Mouse (Mus musculus): ENCODE data around the gene Apbb1. TPM values are rescaled to one million over a fixed set of nuclear protein-coding genes. Genes with fewer than 3 reads are reported as not detected.
A peak's percentile ranks its signal among the peaks of the same experiment; 100 is the strongest.

The Apbb1 gene
- polyA plus RNA-seq, 1 experiment: 0.52 TPM

- Histone ChIP-seq H3K27ac (ENCODE audit: insufficient read depth, low read depth, low read length) (no peak overlapping the region), H3K4me3 (ENCODE audit: insufficient read depth, low read length) (no peak overlapping the region), H3K4me1 (ENCODE audit: control insufficient read depth, insufficient read depth, low read length) (peaks cover 17% of the 10 kb centered on the region)
- TF ChIP-seq POLR2A (IDR thresholded peaks at IDR 0.05; ENCODE audit: borderline replicate concordance, low read depth, low read length) (no peak), CTCF (IDR thresholded peaks at IDR 0.05; ENCODE audit: low read depth, low read length) (no peak)
Measured at GRCm38 (mm10) chr7:105611767-105612166, 30.3 kb upstream of the Apbb1 start.

GRCm38 (mm10) chr7:105608467-105608866 is 27.0 kb upstream of the Apbb1 start:
- H3K27ac ChIP-seq (ENCODE audit: insufficient read depth, low read depth, low read length): no peak overlapping the region
- H3K4me3 ChIP-seq (ENCODE audit: insufficient read depth, low read length): no peak overlapping the region
- peaks cover 17% of the 10 kb centered on the region for H3K4me1 ChIP-seq (ENCODE audit: control insufficient read depth, insufficient read depth, low read length)
- TF ChIP-seq CTCF (IDR thresholded peaks at IDR 0.05; ENCODE audit: low read depth, low read length): no peak
- no peak for TF ChIP-seq POLR2A (IDR thresholded peaks at IDR 0.05; ENCODE audit: borderline replicate concordance, low read depth, low read length)

GRCm38 (mm10) chr7:105602860-105603623 is 21.6 kb upstream of the Apbb1 start:
- H3K4me3 ChIP-seq (ENCODE audit: insufficient read depth, low read length): no peak overlapping the region
- H3K27ac ChIP-seq (ENCODE audit: insufficient read depth, low read depth, low read length): no peak overlapping the region
- H3K4me1 ChIP-seq (ENCODE audit: control insufficient read depth, insufficient read depth, low read length): peaks cover 5% of the 10 kb centered on the region; the same call in 1 of the 2 replicates
- TF ChIP-seq CTCF (IDR thresholded peaks at IDR 0.05; ENCODE audit: low read depth, low read length) (peak; percentile 73), POLR2A (IDR thresholded peaks at IDR 0.05; ENCODE audit: borderline replicate concordance, low read depth, low read length) (no peak)

- H3K4me3 ChIP-seq (ENCODE audit: insufficient read depth, low read length): no peak overlapping the region
- peaks cover 9% of the 10 kb centered on the region for H3K4me1 ChIP-seq (ENCODE audit: control insufficient read depth, insufficient read depth, low read length)
- no peak overlapping the region for H3K27ac ChIP-seq (ENCODE audit: insufficient read depth, low read depth, low read length)
- no peak for TF ChIP-seq POLR2A (IDR thresholded peaks at IDR 0.05; ENCODE audit: borderline replicate concordance, low read depth, low read length)
- TF ChIP-seq CTCF (IDR thresholded peaks at IDR 0.05; ENCODE audit: low read depth, low read length): no peak
Measured at GRCm38 (mm10) chr7:105590097-105590496, 8.6 kb upstream of the Apbb1 start.

- Histone ChIP-seq H3K27ac (ENCODE audit: insufficient read depth, low read depth, low read length) (no peak overlapping the region), H3K4me1 (ENCODE audit: control insufficient read depth, insufficient read depth, low read length) (peaks cover 9% of the 10 kb centered on the region), H3K4me3 (ENCODE audit: insufficient read depth, low read length) (no peak overlapping the region)
- TF ChIP-seq POLR2A (IDR thresholded peaks at IDR 0.05; ENCODE audit: borderline replicate concordance, low read depth, low read length) (no peak), CTCF (IDR thresholded peaks at IDR 0.05; ENCODE audit: low read depth, low read length) (no peak)
Measured at GRCm38 (mm10) chr7:105588325-105588912, 7.0 kb upstream of the Apbb1 start.

- Histone ChIP-seq H3K27ac (ENCODE audit: insufficient read depth, low read depth, low read length) (no peak overlapping the region), H3K4me1 (ENCODE audit: control insufficient read depth, insufficient read depth, low read length) (no peaks in the 10 kb centered on the region), H3K4me3 (ENCODE audit: insufficient read depth, low read length) (no peak overlapping the region)
- TF ChIP-seq POLR2A (IDR thresholded peaks at IDR 0.05; ENCODE audit: borderline replicate concordance, low read depth, low read length) (no peak), CTCF (IDR thresholded peaks at IDR 0.05; ENCODE audit: low read depth, low read length) (no peak)
Measured at GRCm38 (mm10) chr7:105581959-105582358, 506 bp upstream of the Apbb1 start.

GRCm38 (mm10) chr7:105580627-105581089 is 795 bp downstream of the Apbb1 start:
- Histone ChIP-seq H3K4me1 (ENCODE audit: control insufficient read depth, insufficient read depth, low read length) (no peaks in the 10 kb centered on the region), H3K27ac (ENCODE audit: insufficient read depth, low read depth, low read length) (no peak overlapping the region), H3K4me3 (ENCODE audit: insufficient read depth, low read length) (peak overlapping the region; percentile 62)
- no peak for TF ChIP-seq CTCF (IDR thresholded peaks at IDR 0.05; ENCODE audit: low read depth, low read length)
- no peak for TF ChIP-seq POLR2A (IDR thresholded peaks at IDR 0.05; ENCODE audit: borderline replicate concordance, low read depth, low read length)

GRCm38 (mm10) chr7:105578481-105578880 is 3.0 kb downstream of the Apbb1 start:
- Histone ChIP-seq H3K4me3 (ENCODE audit: insufficient read depth, low read length) (no peak overlapping the region), H3K4me1 (ENCODE audit: control insufficient read depth, insufficient read depth, low read length) (no peaks in the 10 kb centered on the region), H3K27ac (ENCODE audit: insufficient read depth, low read depth, low read length) (no peak overlapping the region)
- TF ChIP-seq CTCF (IDR thresholded peaks at IDR 0.05; ENCODE audit: low read depth, low read length): no peak
- TF ChIP-seq POLR2A (IDR thresholded peaks at IDR 0.05; ENCODE audit: borderline replicate concordance, low read depth, low read length): no peak

- no peak overlapping the region for H3K4me3 ChIP-seq (ENCODE audit: insufficient read depth, low read length)
- TF ChIP-seq CTCF (IDR thresholded peaks at IDR 0.05; ENCODE audit: low read depth, low read length) (no peak), POLR2A (IDR thresholded peaks at IDR 0.05; ENCODE audit: borderline replicate concordance, low read depth, low read length) (no peak)
- H3K27ac ChIP-seq (ENCODE audit: insufficient read depth, low read depth, low read length): no peak overlapping the region
- no peaks in the 10 kb centered on the region for H3K4me1 ChIP-seq (ENCODE audit: control insufficient read depth, insufficient read depth, low read length)
Measured at GRCm38 (mm10) chr7:105577377-105577871, 4.0 kb downstream of the Apbb1 start.

GRCm38 (mm10) chr7:105576166-105576748 is 5.2 kb downstream of the Apbb1 start:
- no peaks in the 10 kb centered on the region for H3K4me1 ChIP-seq (ENCODE audit: control insufficient read depth, insufficient read depth, low read length)
- TF ChIP-seq CTCF (IDR thresholded peaks at IDR 0.05; ENCODE audit: low read depth, low read length): no peak
- no peak for TF ChIP-seq POLR2A (IDR thresholded peaks at IDR 0.05; ENCODE audit: borderline replicate concordance, low read depth, low read length)
- no peak overlapping the region for H3K4me3 ChIP-seq (ENCODE audit: insufficient read depth, low read length)
- H3K27ac ChIP-seq (ENCODE audit: insufficient read depth, low read depth, low read length): no peak overlapping the region
